Mouse (Mus musculus) granulocyte monocyte progenitor cell, adult 5-6 weeks (primary cell): Measurements from ENCODE around the gene Creg1. TPM values are rescaled to one million over a fixed set of nuclear protein-coding genes. Genes with fewer than 3 reads are reported as not detected.

ENCODE experiments used
- ATAC-seq: replicated peaks from 2 replicates; pipeline ENCODE4 v1.8.0; 2016; ENCODE audit warnings: mild to moderate bottlenecking, moderate TSS enrichment, inconsistent platforms; ENCODE audit not compliant: poor library complexity, severe bottlenecking
- total RNA-seq, 2 experiments: library from RNA; stranded (forward) in 1 of 2; stranded (reverse) in 1 of 2; fragments of 200-712, 200-1000 nt in 1 of 2; fragments of >200 nt in 1 of 2; fragmentation: Nextera tagmentation in 1 of 2; gene quantifications; 2 replicates each; pipeline ENCODE4 v1.2.3; 2014 to 2017

Gene Creg1
- total RNA-seq, 2 experiments from 2014 or later: 206 to 240 TPM

DNA sequence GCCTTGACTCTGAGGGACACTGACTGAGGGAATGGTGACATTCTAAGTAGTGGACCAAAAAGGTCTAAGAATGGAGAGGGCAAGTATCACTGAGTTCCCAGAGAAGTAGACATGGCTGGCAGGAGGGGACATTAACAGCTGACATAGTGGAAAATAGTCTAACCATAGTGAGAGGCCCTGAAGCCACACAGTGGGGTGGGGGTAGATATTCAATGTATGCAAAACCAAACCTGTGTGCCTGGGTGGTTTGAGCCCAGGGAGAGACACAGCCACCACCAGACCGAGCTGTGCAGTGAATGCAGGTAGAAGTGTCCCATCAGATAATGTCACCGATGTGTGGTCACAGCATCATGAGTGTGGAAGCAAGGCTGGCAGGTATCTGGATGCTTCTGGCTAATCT, 58.5 kb downstream of the Creg1 start:
- no peak for ATAC-seq

Other genes starting within 250 kb of the Creg1 start
- 0.98 and 20.5 TPM in 2 replicates for gene Mpzl1, start 129.2 kb upstream of the Creg1 start, total RNA-seq (2014; fragmentation: Nextera tagmentation)
- gene Mpzl1, start 129.2 kb upstream of the Creg1 start, total RNA-seq (2017): 0.41 and 0.73 TPM in 2 replicates
- gene Rcsd1, start 54.0 kb upstream of the Creg1 start, total RNA-seq (2014; fragmentation: Nextera tagmentation): 68.0 and 79.0 TPM in 2 replicates
- gene Rcsd1, start 54.0 kb upstream of the Creg1 start, total RNA-seq (2017): 99.9 and 116 TPM in 2 replicates
- gene Cd247, start 24.9 kb downstream of the Creg1 start, total RNA-seq (2014; fragmentation: Nextera tagmentation): not detected in 2 replicates
- gene Cd247, start 24.9 kb downstream of the Creg1 start, total RNA-seq (2017): 0.26 and 0.56 TPM in 2 replicates
- 20.4 and 31.4 TPM in 2 replicates for gene Pou2f1, start 238.9 kb downstream of the Creg1 start, total RNA-seq (2014; fragmentation: Nextera tagmentation)
- 12.7 and 20.3 TPM in 2 replicates for gene Pou2f1, start 238.9 kb downstream of the Creg1 start, total RNA-seq (2017)